Mouse (Mus musculus) urinary bladder, postnatal 25 days (tissue): ENCODE data around the gene Anapc1.
"Not testable (repeated sequence)": the region's sequence is repeated elsewhere in the genome, so short reads cannot be mapped to it uniquely, and the experiment has no call there.

Experiments
- DNase-seq: peaks from one replicate; pipeline ENCODE4 v3.0.0; 2022; ENCODE audit warnings: low spot score

Anapc1 gene

DNA sequence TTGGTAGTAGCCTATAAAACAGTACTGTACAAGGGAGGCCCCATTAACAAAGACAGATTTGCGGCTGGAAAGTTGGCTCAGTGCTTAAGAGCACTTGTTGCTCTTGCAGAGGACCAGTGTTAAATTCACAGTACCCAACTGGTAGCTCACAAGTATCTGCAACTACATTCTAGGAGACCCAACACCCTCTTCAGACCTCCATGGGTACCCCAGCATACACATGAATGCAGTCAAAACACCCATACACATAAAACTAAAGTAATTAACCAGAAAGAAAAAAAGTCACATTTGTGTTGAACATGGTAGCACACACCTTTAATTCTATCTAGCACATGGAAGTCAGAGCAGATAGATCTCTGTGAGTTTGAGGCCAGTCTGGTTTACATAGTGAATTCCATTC is 9.9 kb upstream of the Anapc1 start:
- DNase-seq = no peak

DNA sequence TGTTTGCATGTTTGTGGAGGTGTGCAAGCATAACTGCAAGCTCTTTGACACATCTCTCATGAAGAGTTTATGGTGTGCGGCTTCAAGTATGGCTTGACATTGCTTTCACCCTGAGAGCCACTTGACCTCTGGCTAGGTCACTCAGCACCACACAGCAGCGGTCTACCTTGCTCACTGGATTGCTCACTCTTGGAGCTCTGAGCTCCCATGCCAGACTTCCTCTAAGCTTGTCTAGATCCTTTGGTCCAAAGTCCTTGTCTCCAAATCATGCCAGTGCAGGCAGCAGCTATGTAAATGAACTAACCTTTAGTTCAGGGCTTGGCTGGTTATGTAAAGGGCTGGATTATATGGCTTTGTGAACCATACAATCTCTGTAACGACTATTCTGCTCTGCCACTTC is 9.2 kb upstream of the Anapc1 start:
- DNase-seq = no peak

DNA sequence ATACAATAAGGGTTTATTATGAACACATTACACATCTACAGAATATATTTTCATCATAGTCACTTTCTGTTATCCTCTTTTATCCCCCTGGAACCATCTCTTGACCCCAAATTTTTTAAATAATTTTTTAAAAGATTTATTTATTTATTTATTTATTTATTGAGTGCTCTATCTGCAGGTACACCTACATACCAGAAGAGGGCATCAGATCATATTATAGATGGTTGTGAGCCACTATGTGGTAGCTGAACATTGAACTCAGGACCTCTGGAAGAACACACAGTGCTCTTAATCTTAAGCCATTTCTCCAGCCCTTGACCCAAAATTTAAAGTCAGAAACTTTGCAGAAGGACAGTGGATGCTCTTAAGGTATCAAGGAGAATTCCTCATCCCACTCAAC is 7.4 kb upstream of the Anapc1 start:
- no peak for DNase-seq

DNA sequence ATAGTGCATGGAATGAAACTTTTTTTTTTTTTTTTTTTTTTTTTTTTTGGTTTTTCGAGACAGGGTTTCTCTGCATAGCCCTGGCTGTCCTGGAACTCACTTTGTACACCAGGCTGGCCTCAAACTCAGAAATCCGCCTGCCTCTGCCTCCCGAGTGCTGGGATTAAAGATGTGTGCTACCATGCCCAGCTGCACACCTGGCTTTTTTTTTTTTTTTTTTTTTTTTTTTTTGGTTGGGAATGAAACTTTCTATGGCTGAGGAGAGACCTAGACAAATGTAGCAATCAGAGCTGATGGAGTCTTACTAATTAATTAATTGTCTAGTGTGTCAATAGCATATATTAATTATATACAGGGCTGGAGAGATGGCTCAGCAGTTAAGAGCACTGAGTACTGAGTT is 6.6 kb upstream of the Anapc1 start:
- DNase-seq = not testable (repeated sequence)

DNA sequence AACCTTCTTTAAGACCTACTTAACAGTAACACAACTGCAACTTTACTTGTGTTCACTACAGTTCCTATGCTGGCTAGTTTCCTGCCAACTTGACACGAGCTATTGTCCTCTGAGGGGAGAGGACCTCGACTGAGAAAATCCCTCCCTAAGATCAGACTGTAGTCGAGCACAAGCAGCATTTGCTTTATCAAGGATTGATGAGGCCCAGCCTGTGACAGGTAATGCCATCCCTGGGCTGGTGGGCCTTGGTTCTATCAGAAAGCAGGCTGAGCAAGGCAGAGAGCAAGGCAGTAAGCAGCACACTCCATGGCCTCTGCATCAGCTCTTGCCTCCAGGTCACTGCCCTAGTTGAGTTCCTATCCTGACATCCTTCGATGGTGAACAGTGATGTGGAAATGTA is 6.0 kb upstream of the Anapc1 start:
- no peak for DNase-seq

DNA sequence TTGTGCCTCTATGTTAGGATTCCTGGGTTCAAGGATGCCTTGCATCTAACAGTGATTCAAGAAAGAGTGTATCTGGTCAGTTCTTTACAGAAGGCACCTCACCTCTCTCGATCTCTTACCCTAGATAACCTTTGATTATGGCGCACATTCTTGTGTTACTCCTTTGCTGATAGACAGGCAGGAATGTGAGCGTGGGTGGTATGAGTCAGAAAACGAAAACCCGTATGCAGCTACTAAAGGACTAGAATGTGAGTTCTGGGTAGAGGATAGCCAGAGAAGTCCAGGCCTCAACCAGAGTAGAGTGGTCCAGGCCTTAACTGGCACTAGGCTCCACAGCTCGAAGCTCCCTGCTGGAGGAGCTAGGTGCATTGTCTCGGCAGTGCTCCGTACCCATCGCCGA is 5.6 kb upstream of the Anapc1 start:
- DNase-seq = no peak

DNA sequence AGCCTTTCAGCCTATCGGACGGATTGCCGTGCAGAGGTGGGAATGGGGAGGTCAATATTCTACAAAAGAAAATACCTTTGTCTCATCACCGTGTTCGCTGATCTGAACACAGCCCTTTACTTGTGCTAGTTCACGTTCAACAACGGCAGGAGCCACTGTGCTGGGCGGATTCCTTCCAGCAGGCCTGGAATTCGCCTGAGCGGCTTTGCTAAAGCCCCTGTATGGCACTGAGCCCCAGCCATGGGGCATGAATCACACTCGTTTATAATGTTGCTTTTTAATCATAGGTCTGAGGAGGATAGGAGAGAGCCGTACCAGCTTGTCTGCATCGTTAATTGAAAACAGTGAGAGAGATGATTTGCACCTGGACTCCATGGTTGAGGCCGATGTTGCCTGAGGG is 5.1 kb upstream of the Anapc1 start:
- peak; percentile 28 for DNase-seq

DNA sequence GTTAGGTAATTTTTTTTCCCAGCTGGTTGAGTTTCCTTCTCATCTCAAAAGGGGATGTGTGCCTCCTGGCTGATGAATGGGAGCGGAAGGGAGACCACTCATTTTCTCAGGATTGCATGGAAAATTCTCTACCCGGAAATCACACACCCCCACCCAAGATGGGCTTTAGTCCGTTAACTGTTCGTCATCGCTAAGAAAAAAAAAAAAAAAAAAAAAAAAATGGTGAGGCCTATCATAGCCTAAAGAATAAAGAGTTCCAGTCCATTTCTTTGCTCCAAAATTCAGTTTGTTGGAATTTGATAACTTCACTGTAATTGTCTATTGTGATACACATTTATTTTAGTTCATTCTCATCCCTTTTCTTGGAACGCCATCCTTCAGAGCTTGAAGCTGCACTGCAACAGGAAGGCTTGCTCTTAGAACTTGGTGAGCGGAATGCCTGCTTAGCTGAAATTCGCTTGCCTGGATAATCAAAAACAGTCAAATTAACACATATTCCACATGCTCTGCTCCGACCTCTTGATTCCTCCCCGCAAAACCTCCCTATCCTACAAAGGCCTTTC is 448 bp upstream of the Anapc1 start:
- no peak for DNase-seq

DNA sequence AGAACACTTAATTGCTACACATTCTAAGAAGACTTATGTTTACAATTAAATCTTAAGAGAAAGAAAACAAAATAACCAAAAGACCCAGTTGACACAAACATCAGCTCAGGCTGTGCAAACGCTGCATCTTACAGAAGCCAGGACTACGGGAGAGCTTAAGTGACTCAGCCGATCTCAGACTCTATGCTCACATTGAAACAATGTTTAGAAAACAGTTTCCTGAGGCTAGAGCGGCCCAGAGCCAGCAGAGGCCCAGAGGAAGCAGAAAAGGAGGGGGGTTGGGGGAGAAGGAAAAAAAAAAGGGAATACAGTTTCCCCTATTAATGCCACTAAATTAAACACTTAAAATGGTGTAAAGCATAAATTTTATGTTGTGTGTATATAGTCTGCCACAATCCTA is 6.5 kb downstream of the Anapc1 start:
- DNase-seq = no peak

DNA sequence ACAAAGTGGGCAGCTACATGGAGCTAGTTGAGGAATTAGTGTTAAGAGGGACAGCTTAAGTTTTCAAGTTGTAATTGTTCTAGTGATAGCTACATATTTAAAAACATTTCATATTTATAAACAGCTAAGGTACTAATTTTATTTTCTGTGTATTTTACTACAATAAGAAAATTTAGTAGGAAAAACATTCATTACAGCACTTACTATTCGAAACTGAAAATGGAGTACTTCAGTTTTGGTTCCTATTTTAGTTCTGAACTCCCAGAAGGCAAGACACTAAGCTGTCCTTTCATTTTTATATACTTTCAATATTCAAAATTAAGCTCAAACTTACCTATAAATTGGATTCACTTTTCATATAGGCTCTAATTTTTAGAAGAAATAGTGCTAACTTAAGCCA is 66.6 kb downstream of the Anapc1 start:
- DNase-seq = no peak

DNA sequence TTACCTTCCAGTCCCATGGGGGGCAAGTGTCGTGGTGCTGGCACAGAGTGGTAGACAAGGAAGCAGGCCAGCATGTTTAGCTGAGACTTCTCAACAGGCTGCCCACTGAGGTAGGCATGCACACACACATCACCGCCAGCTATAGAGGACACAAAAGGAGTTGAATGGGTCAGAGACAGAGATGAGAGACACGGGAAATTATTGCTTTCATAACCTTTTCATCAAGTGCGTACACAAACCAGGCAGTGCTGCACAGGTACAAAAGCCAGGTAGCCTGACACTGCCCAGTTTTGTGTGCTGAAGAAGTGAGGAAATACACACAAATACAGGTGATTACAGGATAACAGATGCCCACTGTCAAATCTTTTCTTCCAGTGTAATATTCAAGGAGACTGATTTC is 71.8 kb downstream of the Anapc1 start:
- no peak for DNase-seq

DNA sequence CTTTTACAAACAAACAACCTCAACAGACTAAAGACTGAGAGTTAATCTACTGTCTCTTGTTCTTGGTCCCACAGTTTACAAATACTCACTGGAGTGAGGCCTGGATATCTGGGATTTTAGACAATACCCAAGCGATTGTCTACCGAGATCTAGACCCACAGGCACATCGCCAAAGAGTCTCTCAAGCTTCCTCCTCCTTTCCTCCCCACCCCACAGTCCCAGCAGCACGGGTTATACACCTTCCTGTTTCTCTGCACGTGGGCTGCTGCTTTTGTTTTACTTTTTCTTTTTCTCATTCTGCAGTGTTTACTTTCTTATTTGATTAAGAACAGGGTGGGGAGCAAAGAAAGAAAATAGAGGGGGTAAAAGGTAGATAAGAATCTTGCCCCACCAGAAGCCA is 73.8 kb downstream of the Anapc1 start:
- no peak for DNase-seq

DNA sequence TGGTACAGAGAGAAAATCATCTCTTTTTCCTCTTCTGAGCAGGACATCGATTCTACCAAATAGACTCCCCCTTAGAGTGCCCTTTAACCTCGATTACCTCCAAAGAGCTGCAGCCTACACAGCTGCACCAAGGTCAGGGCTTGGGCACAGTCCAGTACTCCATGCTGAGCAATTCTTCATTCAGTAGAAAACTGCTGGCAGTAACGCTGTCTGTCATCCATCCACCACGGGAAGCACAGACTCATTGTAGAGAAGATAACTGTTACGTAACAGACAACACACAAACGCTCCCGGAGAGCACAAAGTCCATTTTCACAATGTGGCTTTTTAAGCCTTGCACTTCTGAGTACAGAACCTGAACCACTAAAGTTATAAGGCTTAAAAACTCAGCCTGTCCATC is 74.9 kb downstream of the Anapc1 start:
- no peak for DNase-seq

DNA sequence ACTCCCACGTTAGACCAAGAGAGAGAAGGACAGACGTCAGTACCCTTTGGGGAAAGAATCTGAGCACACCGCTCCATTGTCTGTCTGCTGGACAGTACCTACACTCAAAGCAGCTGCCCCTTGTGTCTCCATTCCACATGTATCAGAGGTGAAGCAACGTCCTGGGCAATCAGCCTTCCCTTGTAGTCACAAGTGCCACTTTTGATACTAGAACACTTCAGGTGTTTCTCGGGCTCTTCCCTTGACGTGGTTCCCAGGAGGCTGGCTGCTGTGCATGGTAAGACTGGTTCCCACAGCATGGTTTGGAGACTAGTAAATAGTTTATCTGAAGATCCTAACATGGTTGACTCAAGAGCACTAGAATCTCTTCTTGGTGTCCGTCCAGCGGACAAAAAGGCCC is 76.0 kb downstream of the Anapc1 start:
- DNase-seq = no peak

DNA sequence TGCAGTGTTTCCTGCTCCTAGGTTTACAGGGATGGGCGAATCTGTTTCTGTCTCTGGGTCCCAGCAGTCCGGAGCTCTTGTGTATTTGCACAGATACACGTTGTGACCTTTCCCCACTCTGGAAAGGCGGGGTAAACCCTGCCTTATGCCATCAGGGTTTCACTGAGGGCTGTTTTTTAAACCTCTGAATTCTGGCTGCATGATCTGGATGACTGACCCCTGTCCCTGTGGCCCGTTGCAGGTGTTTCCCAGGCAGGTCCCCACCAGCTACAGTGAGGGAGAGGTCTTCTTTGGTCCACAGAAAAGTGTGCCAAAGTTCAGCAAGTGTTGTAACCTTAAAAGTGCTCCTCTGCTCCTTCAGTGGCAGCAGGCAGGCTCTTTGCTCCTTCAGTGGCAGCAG is 77.9 kb downstream of the Anapc1 start:
- no peak for DNase-seq

DNA sequence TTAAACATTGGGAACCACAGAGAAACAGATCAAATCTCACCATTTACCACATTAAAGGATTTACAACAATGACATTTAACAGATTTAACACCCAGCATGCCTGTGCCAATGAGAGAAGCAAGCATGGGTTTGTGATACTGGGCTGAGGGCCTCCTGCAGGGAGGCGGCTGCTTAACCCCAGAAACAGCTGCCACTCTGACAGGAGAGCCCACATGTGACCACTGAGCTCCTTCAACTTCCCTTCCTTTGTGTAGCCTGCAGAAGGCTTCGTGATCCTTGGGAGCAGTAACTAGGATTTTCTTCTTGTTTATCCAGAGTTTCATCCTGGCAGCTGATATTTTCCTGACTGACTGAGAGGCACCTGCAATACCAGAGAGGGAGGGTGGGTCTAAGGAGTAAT is 85.7 kb downstream of the Anapc1 start:
- no peak for DNase-seq

DNA sequence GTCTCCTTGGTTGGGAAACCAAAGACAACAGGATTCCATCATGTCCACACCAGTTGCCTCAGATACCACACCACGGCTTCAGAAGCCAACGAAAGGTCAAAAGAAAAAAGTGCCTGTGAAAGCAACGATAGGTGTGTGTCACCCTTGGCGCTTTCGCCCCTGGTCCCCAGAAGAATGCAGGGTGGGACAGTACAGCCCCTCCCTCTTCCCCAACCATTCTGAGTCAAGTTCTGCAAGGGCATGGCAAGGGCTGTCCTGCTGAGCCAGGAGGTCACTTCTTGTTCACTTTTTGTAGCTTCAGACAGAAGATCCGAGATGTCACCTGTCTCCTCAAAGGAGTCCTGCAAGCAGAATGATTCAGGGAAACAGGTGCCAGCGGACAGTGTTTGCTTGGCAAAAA is 94.9 kb downstream of the Anapc1 start:
- DNase-seq = no peak

DNA sequence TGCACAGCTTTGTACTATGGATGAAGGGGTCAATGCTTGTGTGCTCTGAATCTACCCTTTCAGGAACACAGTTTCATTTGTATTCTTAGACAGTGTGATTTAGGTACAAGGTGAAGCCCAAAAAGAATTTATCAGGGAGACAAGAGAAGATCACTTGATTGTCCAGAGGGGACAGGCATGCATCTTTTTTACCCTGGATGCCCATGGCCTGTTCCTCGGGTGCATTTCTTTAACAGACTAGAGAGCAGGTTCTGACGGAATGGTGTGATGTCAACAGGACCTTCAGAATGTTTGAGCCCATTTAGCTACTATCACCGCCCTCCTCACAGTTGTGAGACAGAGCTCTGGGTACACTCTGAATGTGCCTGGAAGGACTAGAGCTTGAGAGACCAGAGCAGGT is 96.3 kb downstream of the Anapc1 start, which contains the start of gene Spdye4c:
Gene Spdye4c, plus strand, starts transcription at position 301 of the 400 bp plus-strand sequence.
- DNase-seq = no peak

DNA sequence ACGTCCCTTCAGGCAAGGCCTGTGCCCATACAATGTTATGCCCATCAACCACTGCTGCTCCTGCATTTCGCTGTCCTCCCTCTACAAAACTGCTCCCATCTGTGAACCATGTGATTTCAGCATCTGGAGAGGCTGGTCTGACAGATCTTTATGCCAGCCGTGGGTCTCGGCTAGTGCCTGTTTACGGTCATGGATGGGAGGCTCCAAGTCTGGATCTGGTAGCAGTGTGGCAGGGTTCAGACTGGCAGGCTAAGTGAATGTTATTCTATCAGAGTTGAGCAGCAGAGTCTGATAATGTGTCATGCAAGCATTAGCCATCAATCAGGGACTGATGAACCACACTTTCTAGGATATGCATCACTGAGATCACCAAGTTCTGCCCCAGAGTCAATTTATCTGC is 104.3 kb downstream of the Anapc1 start:
- DNase-seq = no peak

DNA sequence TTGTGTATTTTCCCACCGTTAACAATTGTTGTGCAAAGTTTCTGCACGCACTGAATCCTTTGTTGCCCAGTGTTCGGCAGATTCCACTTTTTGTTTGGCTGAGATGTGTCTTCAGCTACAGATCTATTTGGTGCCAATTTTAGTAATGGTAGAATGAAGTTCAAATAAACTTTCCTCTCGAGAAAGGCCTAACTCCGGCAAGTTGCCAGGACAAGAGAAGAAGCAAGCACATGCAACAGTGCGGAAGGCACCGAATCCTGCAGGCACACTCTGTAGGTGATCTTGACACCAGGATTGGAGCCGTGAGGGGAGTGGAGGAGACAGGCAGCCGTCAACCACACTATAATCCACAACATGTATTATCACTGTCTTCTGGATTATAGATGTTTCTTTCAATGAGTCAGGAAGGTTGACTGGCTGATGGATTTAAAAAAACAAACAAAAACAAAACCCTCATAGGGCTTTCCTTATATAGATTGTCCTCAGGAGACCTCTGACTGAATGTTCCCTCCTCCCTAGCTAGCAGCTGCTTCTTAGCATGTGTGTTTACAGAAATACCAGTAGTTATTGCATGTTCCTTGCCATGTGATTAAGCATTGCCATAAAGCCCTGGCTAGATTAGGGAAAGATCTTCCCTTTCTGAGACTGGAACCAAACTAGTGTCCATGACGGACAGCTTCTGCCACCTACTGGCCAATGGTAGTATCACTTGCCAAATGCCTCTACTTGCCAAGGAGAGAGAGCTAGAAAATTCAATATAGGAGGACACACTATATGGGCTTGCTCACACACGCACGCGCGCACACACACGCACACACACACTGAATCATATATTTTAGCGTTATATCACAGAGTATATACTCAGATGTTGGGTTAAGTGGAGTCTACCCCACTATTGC is 114.2 kb downstream of the Anapc1 start:
- DNase-seq = peak; percentile 74

DNA sequence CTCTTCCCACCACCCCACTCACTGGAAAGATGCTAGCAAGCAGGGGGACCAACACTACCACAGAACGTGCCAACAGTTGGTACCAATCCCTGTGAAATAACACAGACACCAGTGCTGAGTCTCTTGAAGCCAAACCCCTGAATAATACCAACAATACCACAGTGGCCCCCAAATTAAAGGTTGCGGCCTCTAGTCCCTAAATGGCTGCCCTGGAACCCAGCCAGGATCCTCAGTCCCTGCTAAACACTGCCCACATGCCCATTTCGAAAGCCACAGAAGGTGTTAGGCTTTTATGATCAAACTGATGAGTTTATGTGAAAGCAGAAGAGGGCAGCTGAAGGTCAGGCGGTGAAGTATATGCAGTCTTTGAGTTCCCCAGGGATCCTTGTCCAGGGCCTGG is 116.2 kb downstream of the Anapc1 start:
- no peak for DNase-seq

DNA sequence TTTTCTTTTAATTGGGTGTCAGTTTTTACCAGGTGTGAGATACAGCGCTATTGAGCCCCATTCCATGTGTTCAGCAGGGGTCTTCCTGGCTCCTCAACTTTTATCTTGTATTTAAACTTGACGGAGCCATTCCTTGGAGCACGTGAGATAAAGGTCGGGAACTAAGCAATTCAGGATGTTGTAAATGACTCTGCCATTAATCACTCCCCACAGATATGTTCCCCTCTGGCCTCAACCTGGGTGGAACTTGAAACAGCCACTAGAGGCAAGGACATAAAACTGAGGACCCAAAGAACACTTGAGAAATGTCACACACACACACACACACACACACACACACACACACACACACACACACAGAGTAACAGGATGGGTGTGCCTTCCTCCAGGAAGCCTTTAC is 118.7 kb downstream of the Anapc1 start:
- no peak for DNase-seq

DNA sequence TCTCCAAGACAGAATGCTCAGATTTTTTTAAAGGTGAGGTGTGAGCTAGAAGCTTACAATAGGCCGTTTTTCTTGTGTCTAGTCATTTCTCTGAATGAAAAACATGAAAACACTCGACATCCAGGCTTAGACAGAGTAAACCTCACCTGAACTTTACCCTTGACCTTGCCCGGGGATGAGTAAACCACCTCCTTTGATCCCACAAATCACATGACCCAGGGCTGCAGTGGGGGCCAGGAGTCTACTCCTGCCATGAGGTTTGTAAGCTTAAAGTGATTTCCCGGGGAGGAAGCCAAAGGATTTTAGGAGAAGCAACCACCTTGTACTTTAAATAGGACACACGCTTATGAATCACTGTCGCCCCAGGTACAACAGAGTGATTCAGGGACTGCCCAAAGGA is 119.2 kb downstream of the Anapc1 start:
- DNase-seq = no peak
